Mouse (Mus musculus): ENCODE data around the gene Thap2. TPM values are rescaled to one million over a fixed set of nuclear protein-coding genes. Genes with fewer than 3 reads are reported as not detected.
A peak's percentile ranks its signal among the peaks of the same experiment; 100 is the strongest.

Gene Thap2
- 24.1 and 26.2 TPM in 2 replicates for polyA plus RNA-seq (2016; fragmentation: Nextera tagmentation; extraction: Ambion mirVana)

- peaks cover 36% of the 10 kb centered on the region for H3K4me1 ChIP-seq
- DNase-seq (ENCODE audit: low spot score) = peak; percentile 99
- peak within 1 kb of the TSS; percentile 92 for H3K27ac ChIP-seq (replicated peaks)
- under 1% methylated on average over 65 of the region's 65 CpGs for WGBS
- H3K9me3 ChIP-seq = no peaks in the 10 kb centered on the region
- peaks cover 32% of the 10 kb centered on the region for H3K36me3 ChIP-seq (replicated peaks)
- peak within 1 kb of the TSS; percentile 93 for H3K4me3 ChIP-seq
- no peaks in the 10 kb centered on the region for H3K27me3 ChIP-seq (replicated peaks; ENCODE audit: low read depth, poor library complexity, severe bottlenecking)
Observed at GRCm38 (mm10) chr10:115384221-115385017, at the start of gene Thap2, which contains the start of gene Zfc3h1. Gene Thap2, minus strand, starts transcription at chr10:115384443. Gene Zfc3h1, plus strand, starts transcription at chr10:115384959.

GRCm38 (mm10) chr10:115425351-115425750 is 41.1 kb upstream of the Thap2 start:
- Histone ChIP-seq H3K27me3 (replicated peaks; ENCODE audit: low read depth, poor library complexity, severe bottlenecking) (no peaks in the 10 kb centered on the region), H3K27ac (replicated peaks) (no peak overlapping the region), H3K4me1 (no peaks in the 10 kb centered on the region), H3K36me3 (replicated peaks) (peaks cover 97% of the 10 kb centered on the region), H3K9me3 (no peaks in the 10 kb centered on the region), H3K4me3 (no peak overlapping the region)
- no peak for DNase-seq (ENCODE audit: low spot score)
- WGBS = 64% methylated on average over 2 of the region's 2 CpGs

- no peak for DNase-seq (ENCODE audit: low spot score)
- Histone ChIP-seq H3K4me3 (no peak overlapping the region), H3K27ac (replicated peaks) (no peak overlapping the region), H3K9me3 (no peaks in the 10 kb centered on the region), H3K36me3 (replicated peaks) (peaks cover 97% of the 10 kb centered on the region), H3K27me3 (replicated peaks; ENCODE audit: low read depth, poor library complexity, severe bottlenecking) (no peaks in the 10 kb centered on the region), H3K4me1 (no peaks in the 10 kb centered on the region)
- 79% methylated on average over 4 of the region's 4 CpGs for WGBS
Observed at GRCm38 (mm10) chr10:115421976-115422375, 37.7 kb upstream of the Thap2 start.

- H3K27me3 ChIP-seq (replicated peaks; ENCODE audit: low read depth, poor library complexity, severe bottlenecking) = no peaks in the 10 kb centered on the region
- H3K36me3 ChIP-seq (replicated peaks) = peaks cover 99% of the 10 kb centered on the region
- 89% methylated on average over 3 of the region's 3 CpGs for WGBS
- no peak overlapping the region for H3K27ac ChIP-seq (replicated peaks)
- H3K4me3 ChIP-seq = no peak overlapping the region
- no peaks in the 10 kb centered on the region for H3K9me3 ChIP-seq
- H3K4me1 ChIP-seq = no peaks in the 10 kb centered on the region
- DNase-seq (ENCODE audit: low spot score) = no peak
Observed at GRCm38 (mm10) chr10:115414056-115414455, 29.8 kb upstream of the Thap2 start.

- Histone ChIP-seq H3K4me1 (no peaks in the 10 kb centered on the region), H3K4me3 (no peak overlapping the region), H3K27me3 (replicated peaks; ENCODE audit: low read depth, poor library complexity, severe bottlenecking) (no peaks in the 10 kb centered on the region), H3K27ac (replicated peaks) (no peak overlapping the region), H3K36me3 (replicated peaks) (peaks cover 99% of the 10 kb centered on the region), H3K9me3 (no peaks in the 10 kb centered on the region)
- 91% methylated on average over 2 of the region's 2 CpGs for WGBS
- no peak for DNase-seq (ENCODE audit: low spot score)
Observed at GRCm38 (mm10) chr10:115413496-115413895, 29.3 kb upstream of the Thap2 start.

- Histone ChIP-seq H3K4me3 (no peak overlapping the region), H3K27me3 (replicated peaks; ENCODE audit: low read depth, poor library complexity, severe bottlenecking) (no peaks in the 10 kb centered on the region), H3K27ac (replicated peaks) (no peak overlapping the region), H3K36me3 (replicated peaks) (peaks cover 94% of the 10 kb centered on the region), H3K4me1 (no peaks in the 10 kb centered on the region), H3K9me3 (no peaks in the 10 kb centered on the region)
- DNase-seq (ENCODE audit: low spot score) = peak; percentile 64
- 73% methylated on average over 6 of the region's 6 CpGs for WGBS
Observed at GRCm38 (mm10) chr10:115406393-115406792, 22.1 kb upstream of the Thap2 start.

GRCm38 (mm10) chr10:115391896-115392295 is 7.7 kb upstream of the Thap2 start:
- H3K27me3 ChIP-seq (replicated peaks; ENCODE audit: low read depth, poor library complexity, severe bottlenecking) = no peaks in the 10 kb centered on the region
- peaks cover 14% of the 10 kb centered on the region for H3K4me1 ChIP-seq
- no peak overlapping the region for H3K4me3 ChIP-seq
- no peaks in the 10 kb centered on the region for H3K9me3 ChIP-seq
- no peak for DNase-seq (ENCODE audit: low spot score)
- no peak overlapping the region for H3K27ac ChIP-seq (replicated peaks)
- WGBS = 94% methylated on average over 1 of the region's 1 CpGs
- peaks cover 80% of the 10 kb centered on the region for H3K36me3 ChIP-seq (replicated peaks)

- Histone ChIP-seq H3K36me3 (replicated peaks) (peaks cover 71% of the 10 kb centered on the region), H3K9me3 (no peaks in the 10 kb centered on the region)
Observed at GRCm38 (mm10) chr10:115391076-115391475, 6.8 kb upstream of the Thap2 start.

GRCm38 (mm10) chr10:115387891-115388290 is 3.6 kb upstream of the Thap2 start:
- H3K4me1 ChIP-seq = peaks cover 25% of the 10 kb centered on the region
- peaks cover 41% of the 10 kb centered on the region for H3K36me3 ChIP-seq (replicated peaks)
- no peak overlapping the region for H3K27ac ChIP-seq (replicated peaks)
- no peaks in the 10 kb centered on the region for H3K27me3 ChIP-seq (replicated peaks; ENCODE audit: low read depth, poor library complexity, severe bottlenecking)
- 94% methylated on average over 3 of the region's 3 CpGs for WGBS
- no peak for DNase-seq (ENCODE audit: low spot score)
- H3K4me3 ChIP-seq = peak overlapping the region; percentile 11; the same call in 1 of the 2 replicates
- no peaks in the 10 kb centered on the region for H3K9me3 ChIP-seq

More at GRCm38 (mm10) chr10:115391076-115391475, 6.8 kb upstream of the Thap2 start:
- H3K4me3 ChIP-seq = no peak overlapping the region
- H3K4me1 ChIP-seq = peaks cover 22% of the 10 kb centered on the region
- DNase-seq (ENCODE audit: low spot score) = no peak
- no peak overlapping the region for H3K27ac ChIP-seq (replicated peaks)
- no peaks in the 10 kb centered on the region for H3K27me3 ChIP-seq (replicated peaks; ENCODE audit: low read depth, poor library complexity, severe bottlenecking)
- 93% methylated on average over 4 of the region's 4 CpGs for WGBS

- H3K27me3 ChIP-seq (replicated peaks; ENCODE audit: low read depth, poor library complexity, severe bottlenecking) = no peaks in the 10 kb centered on the region
- H3K9me3 ChIP-seq = no peaks in the 10 kb centered on the region
- H3K27ac ChIP-seq (replicated peaks) = peak overlapping the region; percentile 92
- H3K4me3 ChIP-seq = peak overlapping the region; percentile 93
- under 1% methylated on average over 101 of the region's 101 CpGs for WGBS
- H3K36me3 ChIP-seq (replicated peaks) = peaks cover 36% of the 10 kb centered on the region
- peaks cover 36% of the 10 kb centered on the region for H3K4me1 ChIP-seq
- peak; percentile 78 for DNase-seq (ENCODE audit: low spot score)
Observed at GRCm38 (mm10) chr10:115385018-115386002, 1.1 kb upstream of the Thap2 start.

- Histone ChIP-seq H3K4me3 (peak overlapping the region; percentile 93), H3K4me1 (peaks cover 36% of the 10 kb centered on the region), H3K36me3 (replicated peaks) (peaks cover 26% of the 10 kb centered on the region), H3K27ac (replicated peaks) (peak overlapping the region; percentile 92), H3K9me3 (no peaks in the 10 kb centered on the region), H3K27me3 (replicated peaks; ENCODE audit: low read depth, poor library complexity, severe bottlenecking) (no peaks in the 10 kb centered on the region)
- WGBS = 4% methylated on average over 15 of the region's 15 CpGs
- DNase-seq (ENCODE audit: low spot score) = no peak
Observed at GRCm38 (mm10) chr10:115383644-115384220, 511 bp downstream of the Thap2 start.
